Mouse (Mus musculus): ENCODE measurements around the gene Dapk2.

The Dapk2 gene

GRCm38 (mm10) chr9:66186426-66186825 lies 28.4 kb downstream of the Dapk2 start:
- DNase-seq (ENCODE audit: low read depth, low spot score): no peak

GRCm38 (mm10) chr9:66189026-66189425 lies 31.0 kb downstream of the Dapk2 start:
- DNase-seq (ENCODE audit: low read depth, low spot score): no peak

- DNase-seq (ENCODE audit: low read depth, low spot score): no peak
Observed at GRCm38 (mm10) chr9:66194003-66194402, 36.0 kb downstream of the Dapk2 start.

GRCm38 (mm10) chr9:66196561-66196960 lies 38.5 kb downstream of the Dapk2 start:
- no peak for DNase-seq (ENCODE audit: low read depth, low spot score)

- no peak for DNase-seq (ENCODE audit: low read depth, low spot score)
Observed at GRCm38 (mm10) chr9:66198533-66198932, 40.5 kb downstream of the Dapk2 start.

- no peak for DNase-seq (ENCODE audit: low read depth, low spot score)
Observed at GRCm38 (mm10) chr9:66199657-66200410, 41.8 kb downstream of the Dapk2 start.

- no peak for DNase-seq (ENCODE audit: low read depth, low spot score)
Observed at GRCm38 (mm10) chr9:66200411-66200789, 42.4 kb downstream of the Dapk2 start.

- no peak for DNase-seq (ENCODE audit: low read depth, low spot score)
Observed at GRCm38 (mm10) chr9:66201665-66202064, 43.6 kb downstream of the Dapk2 start.

- DNase-seq (ENCODE audit: low read depth, low spot score): no peak
Observed at GRCm38 (mm10) chr9:66202463-66202862, 44.4 kb downstream of the Dapk2 start.

- DNase-seq (ENCODE audit: low read depth, low spot score): no peak
Observed at GRCm38 (mm10) chr9:66205702-66206101, 47.7 kb downstream of the Dapk2 start.

- DNase-seq (ENCODE audit: low read depth, low spot score): no peak
Observed at GRCm38 (mm10) chr9:66206825-66207224, 48.8 kb downstream of the Dapk2 start.

GRCm38 (mm10) chr9:66211420-66211819 lies 53.4 kb downstream of the Dapk2 start:
- no peak for DNase-seq (ENCODE audit: low read depth, low spot score)

GRCm38 (mm10) chr9:66212088-66212487 lies 54.1 kb downstream of the Dapk2 start:
- DNase-seq (ENCODE audit: low read depth, low spot score): no peak

GRCm38 (mm10) chr9:66212802-66213201 lies 54.8 kb downstream of the Dapk2 start:
- no peak for DNase-seq (ENCODE audit: low read depth, low spot score)

- DNase-seq (ENCODE audit: low read depth, low spot score): peak; percentile 13
Observed at GRCm38 (mm10) chr9:66213386-66214032, 55.5 kb downstream of the Dapk2 start.

- DNase-seq (ENCODE audit: low read depth, low spot score): no peak
Observed at GRCm38 (mm10) chr9:66215551-66215950, 57.5 kb downstream of the Dapk2 start.

GRCm38 (mm10) chr9:66217970-66218369 lies 59.9 kb downstream of the Dapk2 start:
- no peak for DNase-seq (ENCODE audit: low read depth, low spot score)

- DNase-seq (ENCODE audit: low read depth, low spot score): no peak
Observed at GRCm38 (mm10) chr9:66218917-66219725, 61.1 kb downstream of the Dapk2 start.

- DNase-seq (ENCODE audit: low read depth, low spot score): no peak
Observed at GRCm38 (mm10) chr9:66223872-66224271, 65.8 kb downstream of the Dapk2 start.

- DNase-seq (ENCODE audit: low read depth, low spot score): no peak
Observed at GRCm38 (mm10) chr9:66225737-66226485, 67.9 kb downstream of the Dapk2 start.

- no peak for DNase-seq (ENCODE audit: low read depth, low spot score)
Observed at GRCm38 (mm10) chr9:66228456-66229151, 70.6 kb downstream of the Dapk2 start.
